Mouse (Mus musculus): ENCODE data around the gene Atp6v1f. TPM values are rescaled to one million over a fixed set of nuclear protein-coding genes. Genes with fewer than 3 reads are reported as not detected.

Gene Atp6v1f
- total and polyA plus RNA-seq, 2 experiments, result 86.8 to 167 TPM

DNA sequence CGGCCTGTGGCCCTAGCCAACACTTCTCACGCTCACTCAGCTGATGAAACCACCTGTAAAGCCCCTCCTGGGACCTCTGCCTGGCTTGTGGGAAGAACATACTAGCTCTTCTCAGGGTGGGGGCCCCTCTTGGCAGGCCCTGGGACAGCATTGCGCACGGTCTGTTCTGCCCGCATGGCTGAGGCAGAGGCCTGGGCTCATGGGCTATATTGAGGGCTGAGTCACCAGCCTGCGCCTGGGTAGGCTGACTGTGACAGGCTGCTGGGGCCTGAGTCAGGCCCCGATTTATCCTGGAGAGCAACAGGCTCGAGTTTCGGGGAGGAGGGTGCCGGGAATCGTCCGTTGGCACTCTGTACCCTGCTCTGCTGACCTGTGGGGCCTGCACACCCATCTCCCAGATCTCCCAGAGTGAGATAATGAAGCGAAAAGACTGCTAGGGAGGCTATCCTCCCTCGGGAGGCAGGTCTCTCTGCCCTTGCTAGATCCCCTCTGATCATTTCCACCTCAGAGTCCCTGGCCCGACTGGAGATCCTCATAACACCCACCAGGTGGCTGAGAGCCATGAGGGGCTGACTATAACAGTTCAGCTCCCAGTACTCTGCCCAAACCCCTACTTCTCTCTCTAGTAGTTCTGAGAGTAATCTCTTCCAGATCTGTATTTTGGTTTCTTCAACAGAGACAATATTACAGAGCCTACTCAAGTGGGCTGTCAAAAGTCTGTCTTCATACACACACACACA, 36.7 kb upstream of the Atp6v1f start:
- H3K4me3 ChIP-seq (ENCODE audit: insufficient read depth, low read depth, low read length), result no peak overlapping the region
- H3K79me2 ChIP-seq (ENCODE audit: control insufficient read depth, insufficient read depth, low read length), result no peaks in the 10 kb centered on the region

DNA sequence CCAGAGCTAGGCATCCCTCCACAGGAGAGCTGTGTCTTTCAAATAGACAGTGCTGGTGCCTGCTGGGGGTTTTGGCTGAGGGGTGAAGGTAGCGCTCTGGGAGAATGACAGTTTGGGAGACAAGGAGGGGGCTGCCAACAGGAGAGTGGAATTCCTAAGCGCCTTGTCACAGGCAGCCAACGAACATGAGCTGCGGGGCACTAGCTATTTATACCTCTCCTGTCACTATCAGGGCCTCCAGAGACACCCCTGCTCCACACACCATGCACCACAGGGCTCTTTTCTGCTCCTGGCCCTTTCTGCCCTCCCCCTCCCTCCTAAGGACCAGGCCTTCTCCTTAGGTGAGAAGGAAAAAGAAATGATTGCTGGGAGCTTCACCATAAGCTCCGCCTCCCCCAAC, 36.0 kb upstream of the Atp6v1f start:
- H3K4me3 ChIP-seq (ENCODE audit: insufficient read depth, low read depth, low read length), result no peak overlapping the region
- no peaks in the 10 kb centered on the region for H3K79me2 ChIP-seq (ENCODE audit: control insufficient read depth, insufficient read depth, low read length)
- no peak overlapping the region for H3K27ac ChIP-seq (replicated peaks; ENCODE audit: insufficient read depth, low read depth, low read length)
- no peak overlapping the region for H3K9ac ChIP-seq (ENCODE audit: low read depth, low read length)
- peaks cover 14% of the 10 kb centered on the region for H3K27me3 ChIP-seq (ENCODE audit: control insufficient read depth, insufficient read depth, low read length)
- TF ChIP-seq CTCF (IDR thresholded peaks at IDR 0.05; ENCODE audit: low read depth, low read length) (no peak), POLR2A (IDR thresholded peaks at IDR 0.05; ENCODE audit: extremely low read depth, insufficient read depth, low read length) (no peak)
- no peaks in the 10 kb centered on the region for H3K36me3 ChIP-seq (ENCODE audit: control insufficient read depth, insufficient read depth, low read length)
- no peaks in the 10 kb centered on the region; the same call in 1 of the 2 replicates for H3K4me1 ChIP-seq (ENCODE audit: control insufficient read depth, insufficient read depth, low read length)
- WGBS, result 66% methylated on average over 5 of the region's 5 CpGs
- DNase-seq (ENCODE audit: extremely low read depth, low read depth, low spot score), result no peak

More for the DNA sequence above, 36.7 kb upstream of the Atp6v1f start:
- Histone ChIP-seq H3K27ac (replicated peaks; ENCODE audit: insufficient read depth, low read depth, low read length) (no peak overlapping the region), H3K4me1 (ENCODE audit: control insufficient read depth, insufficient read depth, low read length) (no peaks in the 10 kb centered on the region; the same call in 1 of the 2 replicates), H3K9ac (ENCODE audit: low read depth, low read length) (no peak overlapping the region), H3K27me3 (ENCODE audit: control insufficient read depth, insufficient read depth, low read length) (peaks cover 14% of the 10 kb centered on the region), H3K36me3 (ENCODE audit: control insufficient read depth, insufficient read depth, low read length) (no peaks in the 10 kb centered on the region)
- 73% methylated on average over 15 of the region's 15 CpGs for WGBS
- DNase-seq (ENCODE audit: extremely low read depth, low read depth, low spot score), result no peak
- no peak for TF ChIP-seq CTCF (IDR thresholded peaks at IDR 0.05; ENCODE audit: low read depth, low read length)
- no peak for TF ChIP-seq POLR2A (IDR thresholded peaks at IDR 0.05; ENCODE audit: extremely low read depth, insufficient read depth, low read length)

DNA sequence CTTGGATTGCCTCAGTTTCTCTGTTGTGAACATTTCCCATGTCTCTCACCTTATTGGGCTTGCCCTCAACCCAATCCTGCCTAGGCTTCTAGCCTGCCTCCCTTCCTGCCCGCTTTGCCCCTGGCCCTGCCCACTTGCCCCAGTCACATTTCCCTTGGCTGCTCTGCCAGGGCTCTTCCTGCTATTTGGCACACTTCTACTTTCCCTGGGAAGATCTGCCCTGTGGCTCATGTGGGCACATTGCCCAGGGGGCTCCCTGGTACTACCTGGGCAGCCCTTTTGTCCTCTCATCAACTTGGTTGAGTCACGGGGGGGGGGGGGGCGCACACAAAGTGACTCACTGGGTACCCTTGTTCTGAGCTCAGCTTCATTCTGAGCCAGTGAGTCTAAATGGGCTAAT, 35.4 kb upstream of the Atp6v1f start:
- no peak overlapping the region for H3K9ac ChIP-seq (ENCODE audit: low read depth, low read length)
- H3K27ac ChIP-seq (replicated peaks; ENCODE audit: insufficient read depth, low read depth, low read length), result no peak overlapping the region
- H3K79me2 ChIP-seq (ENCODE audit: control insufficient read depth, insufficient read depth, low read length), result no peaks in the 10 kb centered on the region
- no peaks in the 10 kb centered on the region for H3K36me3 ChIP-seq (ENCODE audit: control insufficient read depth, insufficient read depth, low read length)
- no peak for TF ChIP-seq POLR2A (IDR thresholded peaks at IDR 0.05; ENCODE audit: extremely low read depth, insufficient read depth, low read length)
- no peak for TF ChIP-seq CTCF (IDR thresholded peaks at IDR 0.05; ENCODE audit: low read depth, low read length)
- DNase-seq (ENCODE audit: extremely low read depth, low read depth, low spot score), result no peak
- H3K27me3 ChIP-seq (ENCODE audit: control insufficient read depth, insufficient read depth, low read length), result peaks cover 14% of the 10 kb centered on the region
- 61% methylated on average over 3 of the region's 3 CpGs for WGBS
- H3K4me1 ChIP-seq (ENCODE audit: control insufficient read depth, insufficient read depth, low read length), result no peaks in the 10 kb centered on the region; the same call in 1 of the 2 replicates
- H3K4me3 ChIP-seq (ENCODE audit: insufficient read depth, low read depth, low read length), result no peak overlapping the region

DNA sequence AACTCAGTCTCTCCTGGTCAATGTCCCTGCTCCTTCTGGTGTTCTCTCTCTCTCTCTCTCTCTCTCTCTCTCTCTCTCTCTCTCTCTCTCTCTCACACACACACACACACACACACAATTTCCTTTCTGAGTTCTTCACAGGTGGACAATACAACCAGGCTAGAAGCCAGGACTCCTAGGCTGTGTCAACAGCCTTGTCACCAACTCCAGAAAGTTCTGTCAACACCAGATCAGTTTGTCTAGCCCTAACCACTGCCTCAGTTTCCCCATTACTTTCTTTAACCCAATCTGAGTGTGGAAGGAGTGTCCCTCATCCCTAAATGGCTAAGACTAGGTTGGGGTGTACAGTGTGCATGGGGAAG, 34.9 kb upstream of the Atp6v1f start:
- no peaks in the 10 kb centered on the region for H3K36me3 ChIP-seq (ENCODE audit: control insufficient read depth, insufficient read depth, low read length)
- no peak overlapping the region for H3K9ac ChIP-seq (ENCODE audit: low read depth, low read length)
- TF ChIP-seq CTCF (IDR thresholded peaks at IDR 0.05; ENCODE audit: low read depth, low read length) (no peak), POLR2A (IDR thresholded peaks at IDR 0.05; ENCODE audit: extremely low read depth, insufficient read depth, low read length) (no peak)
- H3K4me1 ChIP-seq (ENCODE audit: control insufficient read depth, insufficient read depth, low read length), result no peaks in the 10 kb centered on the region; the same call in 1 of the 2 replicates
- no peaks in the 10 kb centered on the region for H3K79me2 ChIP-seq (ENCODE audit: control insufficient read depth, insufficient read depth, low read length)
- DNase-seq (ENCODE audit: extremely low read depth, low read depth, low spot score), result no peak
- peaks cover 14% of the 10 kb centered on the region for H3K27me3 ChIP-seq (ENCODE audit: control insufficient read depth, insufficient read depth, low read length)
- no peak overlapping the region for H3K27ac ChIP-seq (replicated peaks; ENCODE audit: insufficient read depth, low read depth, low read length)
- H3K4me3 ChIP-seq (ENCODE audit: insufficient read depth, low read depth, low read length), result no peak overlapping the region; the same call in 1 of the 2 replicates

DNA sequence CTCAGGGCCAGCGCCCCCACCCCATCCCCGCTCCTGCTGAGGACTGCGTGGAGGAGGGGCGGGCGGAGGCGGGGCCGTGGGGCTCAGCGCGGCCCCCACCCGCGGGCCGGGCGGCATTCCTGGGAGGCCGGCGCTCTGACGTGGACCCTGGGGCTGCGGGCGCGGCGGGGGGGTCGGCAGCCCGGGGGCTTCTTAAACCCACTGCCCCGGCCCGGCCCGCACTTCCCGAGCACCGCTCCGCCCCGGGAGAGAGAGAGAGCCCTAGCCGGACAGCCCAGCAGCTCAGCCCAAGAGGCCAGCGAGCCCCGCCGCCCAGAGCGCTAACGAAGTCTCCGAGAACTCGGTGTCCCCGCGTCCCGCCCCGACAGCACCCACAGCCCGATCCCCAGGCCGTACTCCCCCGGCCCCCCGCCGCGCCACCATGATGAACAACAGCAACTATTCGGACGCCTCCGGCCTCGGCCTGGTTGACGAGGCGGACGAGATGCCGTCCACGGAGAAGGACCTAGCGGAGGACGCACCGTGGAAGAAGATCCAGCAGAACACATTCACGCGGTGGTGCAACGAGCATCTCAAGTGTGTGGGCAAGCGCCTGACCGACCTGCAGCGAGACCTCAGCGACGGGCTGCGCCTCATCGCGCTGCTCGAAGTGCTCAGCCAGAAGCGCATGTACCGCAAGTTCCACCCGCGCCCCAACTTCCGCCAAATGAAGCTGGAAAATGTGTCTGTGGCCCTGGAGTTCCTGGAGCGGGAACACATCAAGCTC, 34.3 kb upstream of the Atp6v1f start, which contains the start of gene Flnc:
Flnc (plus strand) TSS at position 219 of the 766 bp plus-strand sequence.
- WGBS, result 2% methylated on average over 65 of the region's 77 CpGs
- Histone ChIP-seq H3K4me1 (ENCODE audit: control insufficient read depth, insufficient read depth, low read length) (no peaks in the 10 kb centered on the region; the same call in 1 of the 2 replicates), H3K4me3 (ENCODE audit: insufficient read depth, low read depth, low read length) (peak within 1 kb of the TSS; percentile 29; the same call in 1 of the 2 replicates), H3K36me3 (ENCODE audit: control insufficient read depth, insufficient read depth, low read length) (no peaks in the 10 kb centered on the region), H3K27me3 (ENCODE audit: control insufficient read depth, insufficient read depth, low read length) (peaks cover 14% of the 10 kb centered on the region), H3K9ac (ENCODE audit: low read depth, low read length) (no peak within 1 kb of the TSS), H3K79me2 (ENCODE audit: control insufficient read depth, insufficient read depth, low read length) (no peaks in the 10 kb centered on the region), H3K27ac (replicated peaks; ENCODE audit: insufficient read depth, low read depth, low read length) (no peak within 1 kb of the TSS)
- TF ChIP-seq POLR2A (IDR thresholded peaks at IDR 0.05; ENCODE audit: extremely low read depth, insufficient read depth, low read length), result no peak
- DNase-seq (ENCODE audit: extremely low read depth, low read depth, low spot score), result no peak

All from liver, adult 2 months (tissue).